Mouse (Mus musculus): ENCODE results near the gene Rec8.

Gene Rec8

GRCm38 (mm10) chr14:55641291-55641690, 23.5 kb downstream of the Rec8 start:
- DNase-seq (ENCODE audit: low spot score in 2 of 2) = no peak

- no peak for DNase-seq (ENCODE audit: low spot score in 2 of 2)
These were observed 24.8 kb downstream of the Rec8 start for GRCm38 (mm10) chr14:55642679-55643059.

GRCm38 (mm10) chr14:55643060-55643907, 25.4 kb downstream of the Rec8 start, which contains the start of gene Tm9sf1:
TSS of gene Tm9sf1 (minus strand) at chr14:55643806.
- DNase-seq (ENCODE audit: low spot score in 2 of 2) = peak; percentile 85 to 92

- DNase-seq (ENCODE audit: low spot score in 2 of 2) = no peak
These were observed 26.5 kb downstream of the Rec8 start for GRCm38 (mm10) chr14:55644261-55644888.

GRCm38 (mm10) chr14:55649884-55650283, 32.0 kb downstream of the Rec8 start, which contains the start of gene Tssk4:
TSS of gene Tssk4 (plus strand) at chr14:55650184.
- no peak for DNase-seq (ENCODE audit: low spot score in 2 of 2)

GRCm38 (mm10) chr14:55651528-55651927, 33.7 kb downstream of the Rec8 start:
- DNase-seq (ENCODE audit: low spot score in 2 of 2) = no peak

GRCm38 (mm10) chr14:55656935-55657334, 39.1 kb downstream of the Rec8 start:
- DNase-seq (ENCODE audit: low spot score in 2 of 2) = no peak

- no peak for DNase-seq (ENCODE audit: low spot score in 2 of 2)
These were observed 40.2 kb downstream of the Rec8 start for GRCm38 (mm10) chr14:55658011-55658410.

GRCm38 (mm10) chr14:55659960-55660573, 42.2 kb downstream of the Rec8 start, which contains the start of gene Mdp1:
TSS of gene Mdp1 (minus strand) at chr14:55660508.
- peak; percentile 82 to 85 for DNase-seq (ENCODE audit: low spot score in 2 of 2)

GRCm38 (mm10) chr14:55660636-55661035, 42.8 kb downstream of the Rec8 start:
- no peak for DNase-seq (ENCODE audit: low spot score in 2 of 2)

GRCm38 (mm10) chr14:55671486-55671832, 53.6 kb downstream of the Rec8 start:
- no peak for DNase-seq (ENCODE audit: low spot score in 2 of 2)

- peak; percentile 94 to 98 for DNase-seq (ENCODE audit: low spot score in 2 of 2)
These were observed 54.2 kb downstream of the Rec8 start, which contains the start of the genes Gmpr2 and Nedd8 for GRCm38 (mm10) chr14:55671833-55672740. TSS of gene Gmpr2 (plus strand) at chr14:55671941. TSS of gene Nedd8 (minus strand) at chr14:55672124.

- DNase-seq (ENCODE audit: low spot score in 2 of 2) = no peak
These were observed 54.9 kb downstream of the Rec8 start for GRCm38 (mm10) chr14:55672741-55673060.

Measured in right cerebral cortex, adult 2 months (tissue).